Mouse (Mus musculus): Measurements from ENCODE around the gene Unc5c. TPM values are rescaled to one million over a fixed set of nuclear protein-coding genes. Genes with fewer than 3 reads are reported as not detected.
A peak's percentile ranks its signal among the peaks of the same experiment; 100 is the strongest.

Unc5c gene
- polyA plus RNA-seq, 1 experiment from 2014 or later, result 5.3 TPM

DNA sequence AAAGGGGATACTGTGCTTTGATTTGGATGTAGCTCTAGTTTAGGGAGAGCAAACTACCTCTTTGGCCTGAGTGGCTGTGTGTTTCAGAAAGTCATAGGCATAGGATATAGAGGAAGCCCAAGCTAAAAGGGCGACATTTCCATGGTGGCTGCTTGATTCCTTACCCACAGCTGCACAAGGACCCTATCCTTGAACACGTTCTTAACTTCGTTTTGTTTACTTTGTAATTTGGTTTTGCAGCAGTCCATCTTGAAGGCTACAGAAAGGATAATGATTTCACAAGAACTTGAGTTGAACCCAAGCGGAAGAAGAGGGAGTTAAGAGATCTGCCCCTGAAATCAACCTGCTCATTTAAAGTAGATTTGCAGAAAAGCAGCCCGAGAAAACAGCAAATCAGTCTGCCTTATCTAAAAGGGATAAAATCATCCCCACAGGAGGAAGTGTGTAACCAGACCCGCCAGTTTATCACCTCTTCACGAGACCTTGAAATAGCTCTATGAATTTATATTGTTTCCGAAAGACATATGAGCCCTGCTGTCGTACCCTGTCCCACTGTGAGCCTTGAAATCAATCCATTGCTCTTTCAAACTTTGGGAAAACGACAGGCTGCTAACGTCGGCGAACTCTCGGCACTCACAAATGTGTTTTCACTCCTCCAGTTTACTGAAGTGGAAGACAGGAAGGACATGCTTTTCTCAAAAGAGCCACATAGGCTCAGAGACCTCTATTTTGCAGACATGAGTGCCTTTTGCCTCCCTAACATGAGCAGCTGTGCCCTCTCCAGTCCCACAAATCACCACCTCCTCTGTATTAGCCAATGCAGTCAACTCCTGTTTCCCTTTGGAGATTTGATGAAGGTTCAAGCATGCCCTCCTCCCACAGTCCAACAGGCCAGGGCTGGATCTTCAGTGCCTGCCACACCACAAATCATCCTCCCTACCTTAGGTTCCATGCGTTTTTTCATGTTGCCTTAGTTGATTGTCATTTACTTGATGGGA, 195.3 kb downstream of the Unc5c start:
- no peaks in the 10 kb centered on the region for H3K27me3 ChIP-seq (ENCODE audit: control insufficient read depth, insufficient read depth, low read length)
- H3K9me3 ChIP-seq (ENCODE audit: control insufficient read depth, low read length), result no peaks in the 10 kb centered on the region
- no peaks in the 10 kb centered on the region for H3K36me3 ChIP-seq (ENCODE audit: control insufficient read depth, insufficient read depth, low read length)
- ATAC-seq (replicated peaks; ENCODE audit: low FRiP score) (no peak), DNase-seq (ENCODE audit: low spot score) (no peak)
- H3K4me2 ChIP-seq (ENCODE audit: low read depth, low read length, severe bottlenecking), result no peak overlapping the region
- no peak overlapping the region for H3K27ac ChIP-seq (ENCODE audit: low read depth, low read length)
- no peaks in the 10 kb centered on the region for H3K4me1 ChIP-seq (replicated peaks; ENCODE audit: control insufficient read depth, insufficient read depth, low read length)
- no peak overlapping the region for H3K9ac ChIP-seq (ENCODE audit: low read length)
- no peak overlapping the region for H3K4me3 ChIP-seq (ENCODE audit: low read depth, low read length)
- 72% methylated on average over 15 of the region's 15 CpGs for WGBS

DNA sequence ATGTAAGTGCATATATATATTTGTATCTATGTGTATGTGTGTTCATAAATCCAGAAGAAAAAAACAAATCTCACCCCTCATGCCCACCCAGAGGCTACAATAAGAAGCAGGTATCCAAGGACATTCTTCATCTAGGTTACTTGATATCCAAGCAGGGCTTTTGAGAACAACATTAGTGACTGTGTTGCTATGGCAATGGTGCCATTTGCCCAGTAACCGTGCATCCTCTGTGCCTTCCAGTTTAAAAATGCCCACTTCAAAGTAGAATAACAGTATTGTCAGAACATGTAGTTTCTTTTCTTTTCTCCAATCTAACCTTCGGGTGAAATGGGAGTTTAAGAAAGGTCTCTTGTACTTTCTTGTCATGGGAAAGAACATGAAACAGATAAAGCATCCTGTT, 224.1 kb downstream of the Unc5c start:
- no peaks in the 10 kb centered on the region for H3K36me3 ChIP-seq (ENCODE audit: control insufficient read depth, insufficient read depth, low read length)
- H3K9me3 ChIP-seq (ENCODE audit: control insufficient read depth, low read length), result no peaks in the 10 kb centered on the region
- ATAC-seq (replicated peaks; ENCODE audit: low FRiP score) (no peak), DNase-seq (ENCODE audit: low spot score) (no peak)
- no peak overlapping the region for H3K4me2 ChIP-seq (ENCODE audit: low read depth, low read length, severe bottlenecking)
- WGBS, result 60% methylated on average over 2 of the region's 2 CpGs
- H3K4me1 ChIP-seq (replicated peaks; ENCODE audit: control insufficient read depth, insufficient read depth, low read length), result no peaks in the 10 kb centered on the region
- H3K9ac ChIP-seq (ENCODE audit: low read length), result no peak overlapping the region
- no peak overlapping the region for H3K27ac ChIP-seq (ENCODE audit: low read depth, low read length)
- H3K4me3 ChIP-seq (ENCODE audit: low read depth, low read length), result no peak overlapping the region
- no peaks in the 10 kb centered on the region for H3K27me3 ChIP-seq (ENCODE audit: control insufficient read depth, insufficient read depth, low read length)

DNA sequence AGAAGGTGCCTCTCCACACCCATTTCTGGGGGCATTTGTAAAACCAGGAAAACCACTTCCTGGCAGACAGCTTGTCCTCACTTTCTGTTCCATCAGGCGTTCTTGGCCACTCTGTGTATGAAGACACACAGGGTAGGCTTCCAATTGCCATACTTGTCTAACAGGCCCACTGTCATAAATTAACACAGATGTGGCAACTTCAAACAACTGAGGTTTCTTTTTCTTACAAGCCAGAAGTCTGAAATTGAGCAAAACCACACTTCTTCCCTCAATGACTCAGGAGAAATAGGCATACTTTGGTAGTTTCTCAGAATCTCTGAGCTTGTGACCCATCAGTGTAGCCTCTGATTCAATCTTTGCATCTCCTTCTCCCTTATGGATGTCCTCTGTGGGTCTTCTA, 225.7 kb downstream of the Unc5c start:
- no peaks in the 10 kb centered on the region for H3K36me3 ChIP-seq (ENCODE audit: control insufficient read depth, insufficient read depth, low read length)
- H3K4me3 ChIP-seq (ENCODE audit: low read depth, low read length), result no peak overlapping the region
- no peak overlapping the region for H3K4me2 ChIP-seq (ENCODE audit: low read depth, low read length, severe bottlenecking)
- no peaks in the 10 kb centered on the region for H3K27me3 ChIP-seq (ENCODE audit: control insufficient read depth, insufficient read depth, low read length)
- H3K4me1 ChIP-seq (replicated peaks; ENCODE audit: control insufficient read depth, insufficient read depth, low read length), result no peaks in the 10 kb centered on the region
- DNase-seq (ENCODE audit: low spot score) (no peak), ATAC-seq (replicated peaks; ENCODE audit: low FRiP score) (no peak)
- H3K9ac ChIP-seq (ENCODE audit: low read length), result no peak overlapping the region
- 96% methylated on average over 1 of the region's 1 CpGs for WGBS
- no peak overlapping the region for H3K27ac ChIP-seq (ENCODE audit: low read depth, low read length)
- H3K9me3 ChIP-seq (ENCODE audit: control insufficient read depth, low read length), result no peaks in the 10 kb centered on the region

DNA sequence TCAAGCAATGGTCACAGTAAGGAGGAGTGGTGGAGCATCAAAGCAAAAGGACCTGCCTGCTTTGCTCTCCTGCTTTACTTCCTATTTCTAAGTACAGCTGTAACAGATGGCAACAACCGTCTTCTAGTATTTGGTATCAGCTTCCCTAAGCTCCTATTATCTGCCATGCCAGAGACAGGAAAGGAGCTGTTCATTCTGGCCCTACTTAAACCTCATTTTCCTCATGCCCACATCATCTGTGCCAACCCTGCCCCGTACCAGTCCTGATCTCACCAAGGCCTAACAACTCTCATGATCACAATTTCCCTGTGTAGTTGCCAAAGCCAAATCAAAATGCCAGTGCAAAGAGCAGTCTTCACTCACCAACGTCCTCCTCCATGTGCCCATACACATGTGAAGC, 226.4 kb downstream of the Unc5c start:
- peak; percentile 51; the same call in 1 of the 2 replicates for ATAC-seq (replicated peaks; ENCODE audit: low FRiP score)
- no peaks in the 10 kb centered on the region for H3K27me3 ChIP-seq (ENCODE audit: control insufficient read depth, insufficient read depth, low read length)
- H3K9ac ChIP-seq (ENCODE audit: low read length), result no peak overlapping the region
- H3K27ac ChIP-seq (ENCODE audit: low read depth, low read length), result no peak overlapping the region
- DNase-seq (ENCODE audit: low spot score), result no peak
- no peak overlapping the region for H3K4me3 ChIP-seq (ENCODE audit: low read depth, low read length)
- no peak overlapping the region for H3K4me2 ChIP-seq (ENCODE audit: low read depth, low read length, severe bottlenecking)
- H3K9me3 ChIP-seq (ENCODE audit: control insufficient read depth, low read length), result no peaks in the 10 kb centered on the region
- no peaks in the 10 kb centered on the region for H3K36me3 ChIP-seq (ENCODE audit: control insufficient read depth, insufficient read depth, low read length)
- H3K4me1 ChIP-seq (replicated peaks; ENCODE audit: control insufficient read depth, insufficient read depth, low read length), result no peaks in the 10 kb centered on the region
- WGBS, result 76% methylated on average over 3 of the region's 3 CpGs

DNA sequence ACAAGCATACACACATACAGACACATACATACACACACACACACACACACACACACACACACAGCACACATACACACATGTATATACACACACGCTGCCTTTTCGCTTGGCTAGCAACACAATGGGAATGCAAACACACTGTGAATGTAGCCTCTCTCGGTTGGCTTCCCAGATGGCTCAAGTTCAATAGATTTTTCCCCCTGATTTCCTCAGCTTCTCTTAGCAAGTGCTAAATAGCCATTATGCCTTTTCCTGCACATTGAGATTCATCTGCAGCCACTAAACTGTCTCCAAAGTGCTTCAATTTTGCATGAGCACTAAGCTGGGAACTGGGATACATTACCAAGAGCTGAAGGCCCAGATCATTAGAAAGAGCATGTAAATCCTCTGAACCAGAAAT, 226.8 kb downstream of the Unc5c start:
- peak; percentile 79 for ATAC-seq (replicated peaks; ENCODE audit: low FRiP score)
- Histone ChIP-seq H3K9me3 (ENCODE audit: control insufficient read depth, low read length) (no peaks in the 10 kb centered on the region), H3K27ac (ENCODE audit: low read depth, low read length) (no peak overlapping the region), H3K4me1 (replicated peaks; ENCODE audit: control insufficient read depth, insufficient read depth, low read length) (no peaks in the 10 kb centered on the region), H3K36me3 (ENCODE audit: control insufficient read depth, insufficient read depth, low read length) (no peaks in the 10 kb centered on the region), H3K27me3 (ENCODE audit: control insufficient read depth, insufficient read depth, low read length) (no peaks in the 10 kb centered on the region), H3K4me2 (ENCODE audit: low read depth, low read length, severe bottlenecking) (no peak overlapping the region), H3K9ac (ENCODE audit: low read length) (no peak overlapping the region), H3K4me3 (ENCODE audit: low read depth, low read length) (no peak overlapping the region)
- no peak for DNase-seq (ENCODE audit: low spot score)
- WGBS, result 53% methylated on average over 3 of the region's 3 CpGs

DNA sequence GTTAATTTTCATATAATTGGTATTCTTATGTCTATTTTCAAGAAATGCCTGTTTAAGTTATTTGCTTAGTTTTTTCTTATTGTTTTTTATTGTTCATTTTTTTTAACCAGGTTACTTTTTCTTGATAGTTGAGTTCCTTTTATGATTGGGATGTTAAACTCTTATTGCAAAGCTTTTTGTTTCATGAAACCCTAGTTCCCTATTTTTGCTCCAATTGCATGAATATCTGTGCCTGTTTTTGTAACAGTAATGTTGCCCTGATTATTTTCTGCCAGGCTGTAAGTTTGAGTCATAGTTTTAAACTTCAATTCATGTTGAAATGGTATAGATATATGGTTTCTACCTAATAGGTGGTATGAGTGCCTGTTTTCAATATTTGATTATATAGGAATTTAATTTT, 234.2 kb downstream of the Unc5c start:
- DNase-seq (ENCODE audit: low spot score), result no peak

DNA sequence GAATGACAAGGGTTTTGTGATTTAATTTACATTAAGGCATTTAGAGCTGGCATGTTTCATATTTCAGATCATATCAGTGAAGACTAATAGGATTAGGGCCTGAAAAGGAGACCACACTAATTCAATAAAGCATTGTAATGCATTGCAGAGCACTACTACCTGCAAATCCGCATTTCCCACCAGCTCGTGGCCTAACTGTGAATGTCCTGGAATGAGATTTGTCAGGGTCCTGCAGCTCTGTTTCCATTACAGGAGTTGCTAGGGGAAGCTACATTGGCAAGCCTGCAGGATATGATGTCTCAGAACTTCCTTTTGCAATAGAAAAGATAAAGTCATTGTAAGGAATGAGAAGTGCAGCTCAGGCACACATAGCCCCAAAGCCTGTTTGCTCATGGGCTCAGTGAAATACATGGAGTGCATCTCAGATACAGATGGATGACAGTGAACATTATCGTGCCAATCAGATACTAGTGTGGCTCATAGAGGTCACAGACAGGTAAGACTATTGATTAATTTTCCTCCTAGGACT, 236.4 kb downstream of the Unc5c start:
- ATAC-seq (replicated peaks; ENCODE audit: low FRiP score), result no peak
- Histone ChIP-seq H3K4me2 (ENCODE audit: low read depth, low read length, severe bottlenecking) (no peak overlapping the region), H3K9me3 (ENCODE audit: control insufficient read depth, low read length) (no peaks in the 10 kb centered on the region), H3K9ac (ENCODE audit: low read length) (no peak overlapping the region), H3K4me3 (ENCODE audit: low read depth, low read length) (no peak overlapping the region), H3K27ac (ENCODE audit: low read depth, low read length) (no peak overlapping the region), H3K36me3 (ENCODE audit: control insufficient read depth, insufficient read depth, low read length) (no peaks in the 10 kb centered on the region), H3K4me1 (replicated peaks; ENCODE audit: control insufficient read depth, insufficient read depth, low read length) (no peaks in the 10 kb centered on the region), H3K27me3 (ENCODE audit: control insufficient read depth, insufficient read depth, low read length) (no peaks in the 10 kb centered on the region)
- whole genome bisulfite sequencing, result 78% methylated on average over 3 of the region's 3 CpGs
- no peak for DNase-seq (ENCODE audit: low spot score)

More for the DNA sequence above, 234.2 kb downstream of the Unc5c start:
- no peak overlapping the region for H3K4me2 ChIP-seq (ENCODE audit: low read depth, low read length, severe bottlenecking)
- no peak overlapping the region for H3K9ac ChIP-seq (ENCODE audit: low read length)
- H3K4me3 ChIP-seq (ENCODE audit: low read depth, low read length), result no peak overlapping the region
- no peak overlapping the region for H3K27ac ChIP-seq (ENCODE audit: low read depth, low read length)
- no peaks in the 10 kb centered on the region for H3K9me3 ChIP-seq (ENCODE audit: control insufficient read depth, low read length)
- H3K36me3 ChIP-seq (ENCODE audit: control insufficient read depth, insufficient read depth, low read length), result no peaks in the 10 kb centered on the region
- no peaks in the 10 kb centered on the region for H3K27me3 ChIP-seq (ENCODE audit: control insufficient read depth, insufficient read depth, low read length)
- no peaks in the 10 kb centered on the region for H3K4me1 ChIP-seq (replicated peaks; ENCODE audit: control insufficient read depth, insufficient read depth, low read length)
- no peak for ATAC-seq (replicated peaks; ENCODE audit: low FRiP score)

DNA sequence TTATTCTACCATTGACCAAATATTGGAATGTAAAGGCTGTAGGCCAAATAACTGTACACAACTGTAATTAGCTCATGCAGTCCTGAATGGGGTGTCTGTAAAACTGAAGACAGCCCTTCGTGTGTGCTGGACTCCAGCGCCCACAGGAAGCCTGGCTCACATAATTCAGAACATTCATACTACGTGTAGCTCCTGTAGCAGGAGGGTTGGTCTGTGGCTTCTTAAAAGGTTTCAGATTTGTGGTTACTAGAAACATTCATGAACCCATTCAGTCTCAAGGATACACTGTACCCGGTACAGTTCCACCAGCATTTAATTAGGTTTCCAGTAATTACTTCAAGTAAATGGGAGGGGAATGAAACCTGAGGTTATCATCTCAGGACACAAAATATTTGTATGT, 246.6 kb downstream of the Unc5c start:
- H3K4me2 ChIP-seq (ENCODE audit: low read depth, low read length, severe bottlenecking), result no peak overlapping the region
- H3K4me1 ChIP-seq (replicated peaks; ENCODE audit: control insufficient read depth, insufficient read depth, low read length), result no peaks in the 10 kb centered on the region
- no peak overlapping the region for H3K9ac ChIP-seq (ENCODE audit: low read length)
- H3K9me3 ChIP-seq (ENCODE audit: control insufficient read depth, low read length), result no peaks in the 10 kb centered on the region
- no peak overlapping the region for H3K27ac ChIP-seq (ENCODE audit: low read depth, low read length)
- DNase-seq (ENCODE audit: low spot score) (no peak), ATAC-seq (replicated peaks; ENCODE audit: low FRiP score) (no peak)
- WGBS, result 76% methylated on average over 4 of the region's 4 CpGs
- H3K4me3 ChIP-seq (ENCODE audit: low read depth, low read length), result no peak overlapping the region
- H3K27me3 ChIP-seq (ENCODE audit: control insufficient read depth, insufficient read depth, low read length), result no peaks in the 10 kb centered on the region
- no peaks in the 10 kb centered on the region for H3K36me3 ChIP-seq (ENCODE audit: control insufficient read depth, insufficient read depth, low read length)

DNA sequence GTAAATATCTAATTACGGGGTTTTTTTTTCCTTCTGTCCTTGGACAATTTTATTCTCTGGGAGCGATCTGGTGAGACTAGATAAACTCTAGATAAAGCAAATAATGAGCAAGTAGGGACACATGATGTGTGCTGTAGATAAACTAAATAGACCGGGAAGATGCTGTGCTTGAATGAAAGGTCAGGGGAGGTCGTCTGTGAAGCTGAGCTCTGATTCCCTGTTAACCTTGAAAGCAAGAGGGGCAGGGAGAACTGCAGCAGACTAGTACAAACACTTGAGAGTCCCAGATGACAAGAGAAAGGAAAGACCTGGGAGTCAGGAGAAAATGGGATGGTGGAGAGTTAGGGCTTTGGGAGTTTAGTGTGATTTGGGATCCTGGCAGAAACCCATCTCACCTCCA, 251.4 kb downstream of the Unc5c start:
- 55% methylated on average over 4 of the region's 4 CpGs for WGBS
- Histone ChIP-seq H3K9me3 (ENCODE audit: control insufficient read depth, low read length) (no peaks in the 10 kb centered on the region), H3K9ac (ENCODE audit: low read length) (no peak overlapping the region), H3K4me2 (ENCODE audit: low read depth, low read length, severe bottlenecking) (no peak overlapping the region), H3K27me3 (ENCODE audit: control insufficient read depth, insufficient read depth, low read length) (no peaks in the 10 kb centered on the region), H3K36me3 (ENCODE audit: control insufficient read depth, insufficient read depth, low read length) (no peaks in the 10 kb centered on the region), H3K4me1 (replicated peaks; ENCODE audit: control insufficient read depth, insufficient read depth, low read length) (no peaks in the 10 kb centered on the region), H3K27ac (ENCODE audit: low read depth, low read length) (no peak overlapping the region), H3K4me3 (ENCODE audit: low read depth, low read length) (no peak overlapping the region)
- ATAC-seq (replicated peaks; ENCODE audit: low FRiP score), result no peak
- no peak for DNase-seq (ENCODE audit: low spot score)

Data from forebrain, embryonic 11.5 days (tissue).